Mouse (Mus musculus): ENCODE measurements around the gene Tacr1. TPM values are rescaled to one million over a fixed set of nuclear protein-coding genes. Genes with fewer than 3 reads are reported as not detected.

Gene Tacr1
- polyA plus RNA-seq, 1 experiment from 2014 or later, result 4.8 TPM

DNA sequence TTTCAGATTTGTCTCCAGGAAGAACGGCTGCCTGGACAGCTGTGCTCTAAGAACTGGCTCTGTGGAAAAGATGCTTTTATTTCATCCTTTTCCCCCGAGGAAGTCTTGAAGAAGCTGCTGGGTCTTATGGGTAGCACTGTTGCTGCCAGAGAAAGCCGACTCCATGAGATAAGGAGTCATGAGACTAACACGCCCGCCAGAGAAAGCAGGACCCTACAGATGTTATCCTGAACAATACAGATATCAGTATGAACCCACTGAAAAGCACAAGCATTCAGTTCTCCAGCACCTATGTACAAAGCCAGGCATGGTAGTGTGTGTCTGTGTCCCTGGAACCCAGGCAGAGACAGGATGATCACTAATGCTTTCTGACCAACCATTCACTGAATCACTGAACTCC, 173.3 kb downstream of the Tacr1 start:
- 78% methylated on average over 5 of the region's 5 CpGs for WGBS

GRCm38 (mm10) chr6:82585396-82585795, 183.3 kb downstream of the Tacr1 start:
- Histone ChIP-seq H3K4me3 (ENCODE audit: low read depth, low read length) (no peak overlapping the region), H3K27ac (ENCODE audit: low read length) (no peak overlapping the region), H3K9me3 (ENCODE audit: control insufficient read depth, low read depth, low read length) (no peaks in the 10 kb centered on the region), H3K4me2 (replicated peaks; ENCODE audit: low read depth, low read length) (no peak overlapping the region), H3K4me1 (ENCODE audit: control insufficient read depth, insufficient read depth, low read length) (no peaks in the 10 kb centered on the region), H3K36me3 (ENCODE audit: control insufficient read depth, insufficient read depth, low read length) (no peaks in the 10 kb centered on the region), H3K9ac (replicated peaks; ENCODE audit: low read depth, low read length) (no peak overlapping the region), H3K27me3 (ENCODE audit: control insufficient read depth, insufficient read depth, low read length) (no peaks in the 10 kb centered on the region)
- 64% methylated on average over 5 of the region's 6 CpGs for WGBS
- no peak for ATAC-seq (ENCODE audit: insufficient number of reproducible peaks, insufficient read depth, low FRiP score, low read depth)

More for the DNA sequence above, 173.3 kb downstream of the Tacr1 start:
- Histone ChIP-seq H3K9ac (replicated peaks; ENCODE audit: low read depth, low read length) (no peak overlapping the region), H3K27ac (ENCODE audit: low read length) (no peak overlapping the region), H3K4me2 (replicated peaks; ENCODE audit: low read depth, low read length) (no peak overlapping the region), H3K27me3 (ENCODE audit: control insufficient read depth, insufficient read depth, low read length) (no peaks in the 10 kb centered on the region), H3K9me3 (ENCODE audit: control insufficient read depth, low read depth, low read length) (no peaks in the 10 kb centered on the region), H3K4me1 (ENCODE audit: control insufficient read depth, insufficient read depth, low read length) (no peaks in the 10 kb centered on the region), H3K4me3 (ENCODE audit: low read depth, low read length) (no peak overlapping the region), H3K36me3 (ENCODE audit: control insufficient read depth, insufficient read depth, low read length) (no peaks in the 10 kb centered on the region)
- no peak for ATAC-seq (ENCODE audit: insufficient number of reproducible peaks, insufficient read depth, low FRiP score, low read depth)

DNA sequence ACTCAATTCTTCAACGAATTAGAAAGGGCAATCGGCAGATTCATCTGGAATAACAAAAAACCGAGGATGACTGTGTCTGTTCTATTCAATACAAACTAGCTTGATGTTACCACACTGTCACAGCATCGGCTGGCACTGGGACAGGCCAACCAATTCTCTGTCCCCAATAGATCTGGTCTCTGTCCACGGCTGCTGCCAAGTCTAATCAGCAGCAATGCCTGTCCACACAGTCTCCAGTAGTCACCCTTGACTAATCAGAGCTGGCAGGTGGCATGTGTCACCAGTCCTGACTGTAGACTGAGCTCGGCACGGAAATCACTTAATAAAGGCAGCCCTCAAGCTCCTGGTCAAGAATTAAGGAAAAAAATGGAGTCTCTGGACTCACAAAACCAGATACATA, 187.3 kb downstream of the Tacr1 start:
- WGBS, result 83% methylated on average over 7 of the region's 7 CpGs
- Histone ChIP-seq H3K27ac (ENCODE audit: low read length) (no peak overlapping the region), H3K4me3 (ENCODE audit: low read depth, low read length) (no peak overlapping the region), H3K36me3 (ENCODE audit: control insufficient read depth, insufficient read depth, low read length) (no peaks in the 10 kb centered on the region), H3K9ac (replicated peaks; ENCODE audit: low read depth, low read length) (no peak overlapping the region), H3K4me1 (ENCODE audit: control insufficient read depth, insufficient read depth, low read length) (no peaks in the 10 kb centered on the region), H3K4me2 (replicated peaks; ENCODE audit: low read depth, low read length) (no peak overlapping the region), H3K9me3 (ENCODE audit: control insufficient read depth, low read depth, low read length) (no peaks in the 10 kb centered on the region), H3K27me3 (ENCODE audit: control insufficient read depth, insufficient read depth, low read length) (no peaks in the 10 kb centered on the region)
- no peak for ATAC-seq (ENCODE audit: insufficient number of reproducible peaks, insufficient read depth, low FRiP score, low read depth)

GRCm38 (mm10) chr6:82595461-82596090, 193.4 kb downstream of the Tacr1 start:
- H3K27ac ChIP-seq (ENCODE audit: low read length), result no peak overlapping the region
- H3K9ac ChIP-seq (replicated peaks; ENCODE audit: low read depth, low read length), result no peak overlapping the region
- no peaks in the 10 kb centered on the region for H3K9me3 ChIP-seq (ENCODE audit: control insufficient read depth, low read depth, low read length)
- H3K4me2 ChIP-seq (replicated peaks; ENCODE audit: low read depth, low read length), result no peak overlapping the region
- no peaks in the 10 kb centered on the region for H3K36me3 ChIP-seq (ENCODE audit: control insufficient read depth, insufficient read depth, low read length)
- no peaks in the 10 kb centered on the region for H3K4me1 ChIP-seq (ENCODE audit: control insufficient read depth, insufficient read depth, low read length)
- no peak overlapping the region for H3K4me3 ChIP-seq (ENCODE audit: low read depth, low read length)
- 67% methylated on average over 8 of the region's 8 CpGs for WGBS
- ATAC-seq (ENCODE audit: insufficient number of reproducible peaks, insufficient read depth, low FRiP score, low read depth), result no peak
- H3K27me3 ChIP-seq (ENCODE audit: control insufficient read depth, insufficient read depth, low read length), result no peaks in the 10 kb centered on the region

DNA sequence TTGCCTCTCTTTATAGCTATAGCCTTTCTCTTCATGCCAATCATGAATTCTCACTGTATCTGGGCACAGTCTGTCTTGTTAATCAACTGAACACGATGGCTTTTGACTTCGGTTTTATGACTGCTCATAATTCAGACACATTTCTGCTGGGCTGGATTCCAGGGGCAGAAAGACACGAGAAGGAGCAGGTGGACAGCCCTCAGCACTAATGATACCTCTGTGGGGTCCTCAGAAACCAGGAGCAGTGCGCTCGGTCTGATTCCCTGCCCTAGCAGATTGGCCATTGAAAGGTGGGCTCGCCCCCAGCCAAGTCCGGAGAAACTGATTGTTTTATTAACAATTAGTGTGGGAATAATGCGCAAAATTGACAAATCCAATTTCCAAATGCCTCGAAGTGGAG, 201.1 kb downstream of the Tacr1 start:
- ATAC-seq (ENCODE audit: insufficient number of reproducible peaks, insufficient read depth, low FRiP score, low read depth), result no peak
- 82% methylated on average over 9 of the region's 9 CpGs for WGBS
- Histone ChIP-seq H3K9me3 (ENCODE audit: control insufficient read depth, low read depth, low read length) (no peaks in the 10 kb centered on the region), H3K9ac (replicated peaks; ENCODE audit: low read depth, low read length) (no peak overlapping the region), H3K4me1 (ENCODE audit: control insufficient read depth, insufficient read depth, low read length) (no peaks in the 10 kb centered on the region), H3K4me2 (replicated peaks; ENCODE audit: low read depth, low read length) (no peak overlapping the region), H3K27me3 (ENCODE audit: control insufficient read depth, insufficient read depth, low read length) (no peaks in the 10 kb centered on the region), H3K36me3 (ENCODE audit: control insufficient read depth, insufficient read depth, low read length) (no peaks in the 10 kb centered on the region), H3K4me3 (ENCODE audit: low read depth, low read length) (no peak overlapping the region), H3K27ac (ENCODE audit: low read length) (no peak overlapping the region)

DNA sequence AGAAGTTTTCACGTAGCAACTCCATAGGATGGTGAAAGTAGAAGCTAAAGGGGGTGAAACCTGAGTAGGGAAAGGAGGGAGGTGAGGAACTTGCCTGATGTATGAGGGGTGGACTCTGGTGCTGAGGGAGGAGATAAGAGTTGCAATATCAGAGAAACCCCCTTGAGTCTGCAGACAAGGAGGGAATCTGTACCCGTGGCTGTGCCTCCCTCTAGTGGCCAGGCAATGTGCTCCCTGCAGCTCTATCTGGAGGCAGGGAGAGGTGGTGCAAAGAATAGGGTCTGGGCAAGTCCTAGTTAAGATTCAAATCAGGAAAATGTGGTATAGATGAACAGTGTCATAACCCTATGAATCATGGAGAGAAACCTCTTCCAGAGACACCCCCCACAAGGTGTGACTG, 201.5 kb downstream of the Tacr1 start:
- Histone ChIP-seq H3K27me3 (ENCODE audit: control insufficient read depth, insufficient read depth, low read length) (no peaks in the 10 kb centered on the region), H3K27ac (ENCODE audit: low read length) (no peak overlapping the region), H3K36me3 (ENCODE audit: control insufficient read depth, insufficient read depth, low read length) (no peaks in the 10 kb centered on the region), H3K4me3 (ENCODE audit: low read depth, low read length) (no peak overlapping the region), H3K9me3 (ENCODE audit: control insufficient read depth, low read depth, low read length) (no peaks in the 10 kb centered on the region), H3K9ac (replicated peaks; ENCODE audit: low read depth, low read length) (no peak overlapping the region), H3K4me1 (ENCODE audit: control insufficient read depth, insufficient read depth, low read length) (no peaks in the 10 kb centered on the region), H3K4me2 (replicated peaks; ENCODE audit: low read depth, low read length) (no peak overlapping the region)
- 43% methylated on average over 2 of the region's 2 CpGs for WGBS
- no peak for ATAC-seq (ENCODE audit: insufficient number of reproducible peaks, insufficient read depth, low FRiP score, low read depth)

GRCm38 (mm10) chr6:82604791-82605190, 202.7 kb downstream of the Tacr1 start:
- no peak for ATAC-seq (ENCODE audit: insufficient number of reproducible peaks, insufficient read depth, low FRiP score, low read depth)
- no peak overlapping the region for H3K4me3 ChIP-seq (ENCODE audit: low read depth, low read length)
- H3K36me3 ChIP-seq (ENCODE audit: control insufficient read depth, insufficient read depth, low read length), result no peaks in the 10 kb centered on the region
- no peaks in the 10 kb centered on the region for H3K9me3 ChIP-seq (ENCODE audit: control insufficient read depth, low read depth, low read length)
- 58% methylated on average over 8 of the region's 8 CpGs for WGBS
- no peaks in the 10 kb centered on the region for H3K27me3 ChIP-seq (ENCODE audit: control insufficient read depth, insufficient read depth, low read length)
- no peak overlapping the region for H3K9ac ChIP-seq (replicated peaks; ENCODE audit: low read depth, low read length)
- no peak overlapping the region for H3K4me2 ChIP-seq (replicated peaks; ENCODE audit: low read depth, low read length)
- H3K4me1 ChIP-seq (ENCODE audit: control insufficient read depth, insufficient read depth, low read length), result no peaks in the 10 kb centered on the region
- H3K27ac ChIP-seq (ENCODE audit: low read length), result no peak overlapping the region

DNA sequence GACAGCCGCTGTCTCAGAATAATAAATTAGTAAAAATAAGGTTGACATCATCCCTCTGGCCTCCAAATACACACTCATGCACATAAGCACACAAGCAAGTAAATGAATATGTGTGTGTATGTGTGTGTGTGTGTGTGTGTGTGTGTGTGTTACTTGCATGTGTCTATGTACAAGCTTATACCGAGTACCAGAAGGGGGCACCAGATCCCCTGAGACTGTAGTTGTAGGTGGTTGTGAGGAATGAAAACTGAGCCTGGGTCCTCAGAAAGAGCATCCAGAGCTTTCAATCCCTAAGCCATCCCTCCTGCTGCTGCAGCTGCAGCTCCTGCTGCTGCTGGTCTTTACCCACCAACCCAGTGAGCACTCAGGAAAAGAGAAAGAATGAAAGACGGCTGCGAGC, 206.6 kb downstream of the Tacr1 start:
- Histone ChIP-seq H3K4me2 (replicated peaks; ENCODE audit: low read depth, low read length) (no peak overlapping the region), H3K9ac (replicated peaks; ENCODE audit: low read depth, low read length) (no peak overlapping the region), H3K36me3 (ENCODE audit: control insufficient read depth, insufficient read depth, low read length) (no peaks in the 10 kb centered on the region), H3K27me3 (ENCODE audit: control insufficient read depth, insufficient read depth, low read length) (no peaks in the 10 kb centered on the region), H3K4me3 (ENCODE audit: low read depth, low read length) (no peak overlapping the region), H3K9me3 (ENCODE audit: control insufficient read depth, low read depth, low read length) (no peaks in the 10 kb centered on the region), H3K4me1 (ENCODE audit: control insufficient read depth, insufficient read depth, low read length) (no peaks in the 10 kb centered on the region), H3K27ac (ENCODE audit: low read length) (no peak overlapping the region)
- 96% methylated on average over 4 of the region's 4 CpGs for WGBS
- no peak for ATAC-seq (ENCODE audit: insufficient number of reproducible peaks, insufficient read depth, low FRiP score, low read depth)

DNA sequence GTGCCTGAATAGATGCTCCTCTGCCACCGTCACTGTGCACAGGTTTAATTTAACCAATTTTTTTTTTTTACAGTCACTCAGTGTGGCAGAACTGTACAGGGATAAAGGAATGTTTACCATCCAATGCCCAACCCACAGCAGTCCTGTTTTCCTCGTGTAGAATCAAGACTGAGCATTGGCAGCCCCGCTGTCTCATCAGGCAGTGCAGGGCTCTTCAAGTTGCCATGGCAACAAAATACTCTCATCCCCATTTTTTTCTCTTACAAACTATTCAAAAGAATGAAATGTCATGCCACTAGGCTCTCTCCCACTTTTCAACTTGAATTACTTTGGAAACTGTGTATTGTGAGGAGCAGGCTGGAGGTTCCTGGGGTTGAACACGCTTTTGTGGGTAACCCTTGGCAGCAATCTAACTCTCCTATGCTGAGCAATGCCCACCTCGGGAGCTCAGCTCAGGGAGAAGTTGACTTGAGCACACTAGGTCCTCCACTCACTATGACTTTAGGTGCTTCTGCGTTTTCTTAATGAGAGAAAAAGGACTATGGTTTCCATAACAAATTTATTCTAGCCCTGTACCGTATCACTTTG, 207.3 kb downstream of the Tacr1 start:
- H3K36me3 ChIP-seq (ENCODE audit: control insufficient read depth, insufficient read depth, low read length), result no peaks in the 10 kb centered on the region
- WGBS, result 77% methylated on average over 7 of the region's 7 CpGs
- no peaks in the 10 kb centered on the region for H3K4me1 ChIP-seq (ENCODE audit: control insufficient read depth, insufficient read depth, low read length)
- no peaks in the 10 kb centered on the region for H3K27me3 ChIP-seq (ENCODE audit: control insufficient read depth, insufficient read depth, low read length)
- no peak overlapping the region for H3K27ac ChIP-seq (ENCODE audit: low read length)
- no peak overlapping the region for H3K4me3 ChIP-seq (ENCODE audit: low read depth, low read length)
- no peak overlapping the region for H3K4me2 ChIP-seq (replicated peaks; ENCODE audit: low read depth, low read length)
- H3K9me3 ChIP-seq (ENCODE audit: control insufficient read depth, low read depth, low read length), result no peaks in the 10 kb centered on the region
- H3K9ac ChIP-seq (replicated peaks; ENCODE audit: low read depth, low read length), result no peak overlapping the region
- ATAC-seq (ENCODE audit: insufficient number of reproducible peaks, insufficient read depth, low FRiP score, low read depth), result no peak

Measured in stomach, embryonic 14.5 days (tissue).